Mouse (Mus musculus) bone marrow macrophage, adult 2 months (primary cell): ENCODE measurements at regions not wholly inside any gene's neighbourhood (a gene's known extent, or its start where the extent isn't known, plus 50 kb on each side); places are given as distances from the start of the nearest gene placed in this dataset.

Experiments
- CTCF ChIP-seq: IDR thresholded peaks from 2 replicates; pipeline ENCODE4 v1.5.1; 2012; ENCODE audit warnings: low read depth, mild to moderate bottlenecking, low read length, moderate library complexity
- POLR2A ChIP-seq: IDR thresholded peaks from 2 replicates; pipeline ENCODE4 v1.6.1; 2012; ENCODE audit warnings: mild to moderate bottlenecking, low read depth, low read length, borderline replicate concordance

DNA sequence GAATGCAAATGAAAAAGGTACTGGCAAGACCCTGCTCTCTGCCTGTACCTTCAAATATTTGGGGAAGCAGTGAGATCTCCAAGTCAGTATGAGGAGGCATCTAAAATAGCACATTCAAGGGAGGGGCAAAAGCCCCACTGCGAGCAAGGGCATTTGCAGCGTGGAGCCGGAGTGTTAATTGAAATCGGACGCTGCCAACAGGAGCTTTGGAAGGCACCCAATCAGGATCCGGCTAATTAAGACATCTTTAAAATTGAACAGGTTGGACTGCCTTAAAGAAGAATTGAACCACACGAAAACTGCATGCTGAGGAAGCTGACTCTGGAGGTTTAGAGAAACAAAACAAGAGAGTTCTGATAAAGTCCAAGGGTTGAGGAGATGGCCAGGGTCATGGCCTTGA is 311.5 kb downstream of the Vrk1 start:
- no peak for TF ChIP-seq CTCF
- no peak for TF ChIP-seq POLR2A
